Mouse (Mus musculus) small intestine, adult 2 months (tissue): ENCODE results near the gene Hormad1. TPM values are rescaled to one million over a fixed set of nuclear protein-coding genes. Genes with fewer than 3 reads are reported as not detected.

ENCODE experiments used
- H3K27ac ChIP-seq: fragments of 200-500 bp; 2 replicates; pipeline ENCODE4 v1.5.1; 2012; ENCODE audit warnings: low read depth, low read length, control low read depth, inconsistent platforms; ENCODE audit not compliant: insufficient read depth
- H3K27me3 ChIP-seq: fragments of 200-500 bp; 2 replicates; pipeline ENCODE4 v1.6.1; 2012; ENCODE audit warnings: mild to moderate bottlenecking, moderate library complexity, low read length, inconsistent platforms; ENCODE audit not compliant: control insufficient read depth, insufficient read depth
- H3K36me3 ChIP-seq: fragments of 200-500 bp; 2 replicates; pipeline ENCODE4 v1.6.1; 2012; ENCODE audit warnings: mild to moderate bottlenecking, low read length, control low read depth, inconsistent platforms; ENCODE audit not compliant: control insufficient read depth, insufficient read depth
- H3K4me1 ChIP-seq: fragments of 200-500 bp; 2 replicates; pipeline ENCODE4 v1.6.1; 2012; ENCODE audit warnings: low read length, inconsistent platforms, mixed read lengths; ENCODE audit not compliant: control insufficient read depth, insufficient read depth, insufficient read length
- H3K4me3 ChIP-seq: fragments of 200-500 bp; 2 replicates; pipeline ENCODE4 v1.5.1; 2012; ENCODE audit warnings: low read depth, mild to moderate bottlenecking, control low read depth, inconsistent platforms, low read length, moderate library complexity
- CTCF ChIP-seq: fragments of 200-500 bp; IDR thresholded peaks from 2 replicates; pipeline ENCODE4 v1.5.1; 2012; ENCODE audit warnings: low read depth, mild to moderate bottlenecking, control low read depth, inconsistent platforms, low read length, moderate library complexity, mixed read lengths; ENCODE audit not compliant: insufficient replicate concordance, insufficient read length; ENCODE audit errors: extremely low read depth
- POLR2A ChIP-seq: fragments of 200-500 bp; IDR thresholded peaks from 2 replicates; pipeline ENCODE4 v1.6.1; 2012; ENCODE audit warnings: low read depth, mild to moderate bottlenecking, control low read depth, inconsistent platforms, low read length, moderate library complexity
- WGBS: fragments of 180-500 bp; shearing (Covaris S2); methylation state at CpG from one replicate; pipeline ENCODE4 v1.1.7; 2018; 5-methylcytosine and 5-hydroxymethylcytosine counted together
- polyA plus RNA-seq: library from polyadenylated mRNA; depleted of rRNA; stranded (reverse); fragments of >200 nt; gene quantifications from 2 replicates; pipeline ENCODE4 v1.2.3, GENCODE M21; 2012; rRNA removed

Gene Hormad1
- not detected in 2 replicates for polyA plus RNA-seq

DNA sequence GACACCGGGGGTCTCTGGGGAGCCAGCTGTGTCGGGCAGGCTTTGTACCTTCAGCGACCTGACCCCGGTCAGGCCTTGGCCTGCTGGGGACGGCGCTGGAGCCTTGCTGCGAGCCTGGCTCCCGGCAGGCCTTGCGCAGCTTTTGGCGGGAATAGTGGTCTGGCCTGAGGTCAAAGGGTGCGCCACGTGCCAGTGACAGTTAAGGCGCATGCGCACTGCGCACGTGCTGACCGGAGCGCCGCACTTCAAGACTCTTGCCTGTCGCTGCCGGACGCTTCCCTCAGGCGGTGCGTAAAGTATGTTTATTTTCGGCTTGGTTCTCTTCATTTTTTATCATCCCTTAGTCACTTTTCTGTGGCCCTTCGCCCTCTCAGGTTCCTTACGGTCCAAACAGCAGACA, at the start of gene Hormad1:
Gene Hormad1, plus strand, starts transcription at position 241 of the 400 bp plus-strand sequence.
- no peak for TF ChIP-seq CTCF
- TF ChIP-seq POLR2A: no peak
- H3K27ac ChIP-seq: no peak within 1 kb of the TSS
- no peak within 1 kb of the TSS for H3K4me3 ChIP-seq
- H3K36me3 ChIP-seq: 0 out of 2 replicates have a peak, but pooled peaks cover 1% of the 10 kb centered on the region
- no peaks in the 10 kb centered on the region for H3K4me1 ChIP-seq
- no peaks in the 10 kb centered on the region for H3K27me3 ChIP-seq
- whole genome bisulfite sequencing: 90% methylated on average over 27 of the region's 27 CpGs

GRCm38 (mm10) chr3:95511611-95512180, 47.8 kb upstream of the Hormad1 start:
- 38% methylated on average over 9 of the region's 9 CpGs for WGBS
- Histone ChIP-seq H3K27ac (peak overlapping the region; percentile 62), H3K4me3 (no peak overlapping the region), H3K36me3 (no peaks in the 10 kb centered on the region), H3K4me1 (peaks cover 10% of the 10 kb centered on the region; the same call in 1 of the 2 replicates), H3K27me3 (no peaks in the 10 kb centered on the region)
- TF ChIP-seq CTCF (no peak), POLR2A (no peak)

DNA sequence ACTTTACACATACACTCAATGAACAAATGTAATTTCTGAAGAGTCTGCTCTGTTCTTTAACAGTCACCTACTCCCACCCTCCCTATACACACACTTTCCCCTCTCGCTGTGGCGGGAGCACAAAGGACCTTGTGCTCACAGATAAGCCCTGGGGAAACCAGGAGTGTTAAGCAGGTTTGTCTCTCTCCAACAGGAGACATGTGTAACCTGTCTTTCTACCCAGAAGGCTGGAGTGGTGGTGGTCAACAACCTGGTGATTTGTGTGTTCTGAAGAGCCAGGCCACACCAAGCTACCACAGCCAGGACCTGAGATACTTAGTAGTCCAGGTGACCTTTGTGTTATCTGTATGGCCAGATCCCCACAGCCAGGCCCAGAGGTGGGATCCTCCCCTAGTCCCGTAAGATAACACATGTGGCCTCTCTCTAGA, 42.8 kb upstream of the Hormad1 start:
- TF ChIP-seq POLR2A (no peak), CTCF (no peak)
- H3K27ac ChIP-seq: no peak overlapping the region
- H3K27me3 ChIP-seq: no peaks in the 10 kb centered on the region
- H3K36me3 ChIP-seq: no peaks in the 10 kb centered on the region
- H3K4me1 ChIP-seq: peaks cover 16% of the 10 kb centered on the region
- H3K4me3 ChIP-seq: no peak overlapping the region
- WGBS: 92% methylated on average over 3 of the region's 3 CpGs

- H3K27ac ChIP-seq: no peak overlapping the region
- H3K27me3 ChIP-seq: no peaks in the 10 kb centered on the region
- 7% methylated on average over 10 of the region's 10 CpGs for WGBS
- H3K4me3 ChIP-seq: no peak overlapping the region
- H3K36me3 ChIP-seq: no peaks in the 10 kb centered on the region
- TF ChIP-seq POLR2A (no peak), CTCF (peak; percentile 97)
- H3K4me1 ChIP-seq: peaks cover 11% of the 10 kb centered on the region
These were observed 42.0 kb upstream of the Hormad1 start for GRCm38 (mm10) chr3:95517493-95517898.

DNA sequence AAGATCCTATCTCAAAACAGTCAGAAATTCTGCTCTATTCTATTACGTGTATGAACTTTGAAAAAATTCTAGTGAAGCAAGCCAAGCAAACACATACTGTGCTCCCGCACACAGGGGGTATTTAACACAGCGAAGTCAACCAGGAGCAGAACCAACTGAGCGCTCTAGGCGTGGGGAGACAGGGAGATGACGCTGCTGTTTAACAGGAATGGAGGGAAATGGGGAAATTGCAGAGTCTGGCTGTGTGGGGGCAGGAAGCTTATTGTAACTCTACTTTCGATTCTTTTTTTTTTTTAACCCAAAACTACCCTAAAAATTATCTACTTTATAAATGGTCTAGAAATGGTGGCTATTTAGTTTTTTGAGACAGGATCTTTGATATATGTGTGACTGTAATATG, 40.6 kb upstream of the Hormad1 start:
- Histone ChIP-seq H3K36me3 (no peaks in the 10 kb centered on the region), H3K4me3 (no peak overlapping the region), H3K4me1 (peaks cover 20% of the 10 kb centered on the region), H3K27ac (no peak overlapping the region), H3K27me3 (no peaks in the 10 kb centered on the region)
- 83% methylated on average over 7 of the region's 7 CpGs for WGBS
- TF ChIP-seq CTCF (no peak), POLR2A (no peak)

DNA sequence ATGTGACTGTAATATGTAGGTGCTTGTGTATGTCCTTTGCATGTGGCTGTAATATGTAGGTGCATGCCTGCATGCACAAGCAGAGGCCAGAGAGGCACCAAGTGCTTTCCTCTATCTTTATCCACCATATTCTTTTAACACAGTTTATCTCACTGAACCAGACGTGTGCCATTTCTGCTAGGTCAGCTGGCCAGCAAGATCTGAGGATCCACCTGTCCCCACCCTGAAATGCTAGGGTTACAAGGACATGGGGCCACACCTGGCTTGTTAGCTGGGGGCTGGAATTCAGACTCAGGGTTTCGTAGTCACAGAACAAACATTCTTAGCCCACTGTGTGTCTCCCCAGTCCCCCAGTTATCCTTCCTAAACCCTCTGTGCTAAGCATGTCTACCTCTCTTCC, 40.2 kb upstream of the Hormad1 start:
- H3K27ac ChIP-seq: no peak overlapping the region
- peaks cover 18% of the 10 kb centered on the region for H3K4me1 ChIP-seq
- no peaks in the 10 kb centered on the region for H3K36me3 ChIP-seq
- H3K27me3 ChIP-seq: no peaks in the 10 kb centered on the region
- no peak for TF ChIP-seq CTCF
- no peak for TF ChIP-seq POLR2A
- 53% methylated on average over 2 of the region's 2 CpGs for WGBS
- no peak overlapping the region for H3K4me3 ChIP-seq

GRCm38 (mm10) chr3:95520100-95520499, 39.4 kb upstream of the Hormad1 start:
- H3K36me3 ChIP-seq: no peaks in the 10 kb centered on the region
- no peak overlapping the region for H3K27ac ChIP-seq
- TF ChIP-seq POLR2A (no peak), CTCF (no peak)
- no peak overlapping the region for H3K4me3 ChIP-seq
- H3K27me3 ChIP-seq: no peaks in the 10 kb centered on the region
- whole genome bisulfite sequencing: 87% methylated on average over 3 of the region's 3 CpGs
- H3K4me1 ChIP-seq: peaks cover 16% of the 10 kb centered on the region
